Mouse (Mus musculus): ENCODE data around the gene 4930544D05Rik. TPM values are rescaled to one million over a fixed set of nuclear protein-coding genes. Genes with fewer than 3 reads are reported as not detected.
A peak's percentile ranks its signal among the peaks of the same experiment; 100 is the strongest.

The 4930544D05Rik gene
- total RNA-seq, 2 experiments from 2014 or later = not detected

DNA sequence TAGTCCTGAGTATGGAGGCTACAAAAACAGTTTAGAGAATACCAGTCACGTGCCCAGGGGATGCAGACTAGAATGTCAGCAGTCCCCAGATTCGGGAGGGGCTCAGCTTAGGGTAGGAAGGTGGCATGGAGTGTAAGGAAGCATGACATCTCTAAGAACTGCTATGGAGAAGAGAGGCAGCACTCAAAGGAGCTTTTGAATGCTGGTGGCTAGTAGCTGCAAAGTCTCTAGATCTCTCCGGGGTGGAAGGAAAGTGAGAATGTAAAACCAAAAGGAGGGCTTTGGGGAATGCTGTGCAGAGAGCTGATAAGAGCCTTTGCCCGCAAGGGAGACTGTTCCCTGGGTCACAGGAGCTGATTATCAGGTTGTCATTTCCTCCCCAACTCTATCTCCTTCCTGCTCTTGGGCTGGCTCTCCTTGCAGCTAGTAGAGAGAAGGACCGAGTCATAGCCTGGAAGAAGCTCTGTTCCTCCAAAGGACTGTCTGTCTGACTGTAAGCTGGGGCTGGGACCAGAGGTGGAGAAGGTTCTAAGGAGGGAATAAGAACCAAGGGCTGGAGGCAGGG, 23.1 kb downstream of the 4930544D05Rik start, which contains the start of gene Gp1ba:
Gene Gp1ba (plus strand): TSS at position 409 of the 565 bp plus-strand sequence.
- peak; percentile 25; the same call in 1 of the 2 replicates for ATAC-seq (replicated peaks; ENCODE audit: poor library complexity, severe bottlenecking)

DNA sequence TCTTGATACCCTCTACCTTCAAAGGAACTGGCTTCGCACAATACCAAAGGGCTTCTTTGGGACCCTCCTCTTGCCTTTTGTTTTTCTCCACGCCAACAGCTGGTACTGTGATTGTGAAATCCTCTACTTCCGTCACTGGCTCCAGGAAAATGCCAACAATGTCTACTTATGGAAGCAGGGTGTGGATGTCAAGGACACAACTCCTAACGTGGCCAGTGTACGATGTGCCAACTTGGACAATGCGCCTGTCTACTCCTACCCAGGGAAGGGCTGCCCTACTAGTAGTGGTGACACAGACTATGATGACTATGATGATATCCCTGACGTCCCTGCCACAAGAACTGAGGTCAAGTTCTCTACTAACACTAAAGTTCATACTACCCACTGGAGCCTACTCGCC, 24.3 kb downstream of the 4930544D05Rik start:
- no peak; the same call in 1 of the 2 replicates for ATAC-seq (replicated peaks; ENCODE audit: poor library complexity, severe bottlenecking)

DNA sequence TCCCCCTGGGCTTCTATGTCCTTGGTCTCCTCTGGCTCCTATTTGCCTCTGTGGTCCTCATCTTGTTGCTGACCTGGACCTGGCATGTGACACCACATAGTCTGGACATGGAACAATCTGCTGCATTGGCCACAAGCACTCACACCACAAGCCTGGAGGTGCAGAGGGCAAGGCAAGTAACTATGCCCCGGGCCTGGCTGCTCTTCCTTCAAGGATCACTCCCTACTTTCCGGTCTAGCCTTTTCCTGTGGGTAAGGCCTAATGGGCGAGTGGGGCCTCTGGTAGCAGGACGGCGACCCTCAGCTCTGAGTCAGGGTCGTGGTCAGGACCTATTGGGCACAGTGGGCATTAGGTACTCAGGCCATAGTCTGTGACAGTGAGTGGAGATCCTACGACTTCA, 25.6 kb downstream of the 4930544D05Rik start:
- no peak for ATAC-seq (replicated peaks; ENCODE audit: poor library complexity, severe bottlenecking)

DNA sequence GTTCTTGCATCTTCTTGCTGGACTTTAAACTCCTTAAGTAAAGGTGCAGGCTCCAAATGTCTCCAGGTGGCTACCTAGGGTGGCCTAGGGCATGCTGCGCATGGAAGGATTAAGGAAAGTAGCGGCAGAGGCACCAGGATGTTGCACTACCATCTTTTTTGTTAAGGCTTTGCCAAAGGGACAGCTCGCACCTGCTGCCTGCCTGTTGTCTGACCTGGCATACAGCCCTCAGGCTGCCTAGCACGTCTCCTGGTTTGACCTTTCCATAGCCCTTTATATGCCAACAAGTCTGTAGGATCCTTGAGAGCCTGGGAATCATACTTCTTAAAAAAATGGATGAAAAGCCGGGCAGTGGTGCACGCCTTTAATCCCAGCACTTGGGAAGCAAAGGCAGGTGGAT, 27.4 kb downstream of the 4930544D05Rik start:
- no peak for ATAC-seq (replicated peaks; ENCODE audit: poor library complexity, severe bottlenecking)

DNA sequence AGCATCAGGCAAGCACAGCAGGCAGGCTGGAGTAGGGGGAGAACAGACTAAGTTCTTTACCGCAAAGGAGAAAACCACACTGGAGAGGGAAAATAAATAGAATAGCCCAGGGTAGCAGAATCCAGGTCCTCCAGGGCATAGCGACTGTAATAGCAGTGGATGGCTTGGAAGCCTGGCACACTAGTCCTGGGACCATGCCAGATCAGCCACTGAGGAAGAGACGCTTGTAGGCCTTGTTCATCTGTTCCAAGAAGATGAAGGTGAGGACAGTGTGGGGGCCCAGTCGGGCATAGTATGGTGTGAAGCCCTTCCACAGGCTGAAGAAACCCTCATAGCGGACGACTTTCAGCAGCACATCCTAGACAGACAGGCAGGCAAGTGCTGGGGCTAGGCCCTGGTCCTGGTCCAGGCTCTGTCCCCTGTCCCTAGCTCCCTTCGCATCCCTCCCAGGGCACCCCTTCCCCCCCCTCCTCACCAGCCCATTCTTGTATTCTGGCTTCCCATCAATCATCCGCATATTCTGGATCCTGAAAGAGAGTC, 29.0 kb downstream of the 4930544D05Rik start:
- no peak for ATAC-seq (replicated peaks; ENCODE audit: poor library complexity, severe bottlenecking)

DNA sequence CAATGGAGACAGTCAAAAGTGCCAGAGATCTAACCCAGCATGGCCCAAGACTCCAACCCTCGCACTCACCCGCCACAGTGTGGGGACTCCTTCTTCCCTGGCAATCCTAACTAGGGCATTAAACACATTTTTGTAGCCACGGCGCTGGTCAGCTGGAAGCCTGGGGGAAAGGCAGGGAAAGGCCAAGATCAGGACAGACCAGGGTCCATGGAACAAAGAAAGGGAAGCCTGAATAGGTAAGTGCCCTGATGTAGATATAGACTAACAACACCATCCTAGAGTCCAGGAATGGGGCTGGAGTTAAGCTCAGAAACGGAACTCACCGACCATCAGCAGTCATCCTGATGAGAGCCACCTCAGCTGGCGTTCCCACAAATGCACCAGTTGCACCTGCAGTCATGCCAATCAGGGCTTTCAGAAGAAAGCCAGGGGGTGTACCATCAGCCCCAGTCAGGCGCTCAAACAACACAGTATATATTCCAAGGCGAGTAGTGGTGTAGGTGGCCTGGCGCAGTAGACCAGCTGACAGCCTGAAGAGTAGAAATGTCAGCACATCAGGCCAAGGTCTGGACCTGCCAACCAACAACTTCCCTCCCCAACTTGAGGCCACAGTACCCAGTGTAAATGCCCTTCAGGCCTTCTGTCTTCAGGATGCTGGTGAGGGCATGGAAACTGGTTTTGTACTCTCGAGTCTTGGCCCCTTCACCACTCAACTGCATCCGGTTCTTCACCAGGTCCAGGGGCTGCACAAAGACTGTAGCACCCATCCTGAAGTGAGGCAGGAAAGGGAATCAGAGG, 30.0 kb downstream of the 4930544D05Rik start:
- no peak for ATAC-seq (replicated peaks; ENCODE audit: poor library complexity, severe bottlenecking)

DNA sequence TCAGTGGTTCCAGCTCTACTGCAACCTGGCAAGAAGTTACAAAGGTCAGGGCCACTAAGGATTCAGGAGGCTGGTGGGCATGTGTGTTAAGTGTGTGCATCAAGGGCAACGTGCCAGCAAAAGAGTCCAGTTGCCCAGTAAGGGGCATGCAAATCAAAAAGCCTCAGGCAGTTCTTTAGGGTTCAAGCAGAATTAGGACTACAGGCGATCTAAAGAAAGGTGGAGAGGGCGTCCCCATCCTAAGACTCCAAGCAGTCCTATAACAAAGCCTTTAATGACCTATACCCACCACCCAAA, 30.6 kb downstream of the 4930544D05Rik start:
- no peak for ATAC-seq (replicated peaks; ENCODE audit: poor library complexity, severe bottlenecking)

DNA sequence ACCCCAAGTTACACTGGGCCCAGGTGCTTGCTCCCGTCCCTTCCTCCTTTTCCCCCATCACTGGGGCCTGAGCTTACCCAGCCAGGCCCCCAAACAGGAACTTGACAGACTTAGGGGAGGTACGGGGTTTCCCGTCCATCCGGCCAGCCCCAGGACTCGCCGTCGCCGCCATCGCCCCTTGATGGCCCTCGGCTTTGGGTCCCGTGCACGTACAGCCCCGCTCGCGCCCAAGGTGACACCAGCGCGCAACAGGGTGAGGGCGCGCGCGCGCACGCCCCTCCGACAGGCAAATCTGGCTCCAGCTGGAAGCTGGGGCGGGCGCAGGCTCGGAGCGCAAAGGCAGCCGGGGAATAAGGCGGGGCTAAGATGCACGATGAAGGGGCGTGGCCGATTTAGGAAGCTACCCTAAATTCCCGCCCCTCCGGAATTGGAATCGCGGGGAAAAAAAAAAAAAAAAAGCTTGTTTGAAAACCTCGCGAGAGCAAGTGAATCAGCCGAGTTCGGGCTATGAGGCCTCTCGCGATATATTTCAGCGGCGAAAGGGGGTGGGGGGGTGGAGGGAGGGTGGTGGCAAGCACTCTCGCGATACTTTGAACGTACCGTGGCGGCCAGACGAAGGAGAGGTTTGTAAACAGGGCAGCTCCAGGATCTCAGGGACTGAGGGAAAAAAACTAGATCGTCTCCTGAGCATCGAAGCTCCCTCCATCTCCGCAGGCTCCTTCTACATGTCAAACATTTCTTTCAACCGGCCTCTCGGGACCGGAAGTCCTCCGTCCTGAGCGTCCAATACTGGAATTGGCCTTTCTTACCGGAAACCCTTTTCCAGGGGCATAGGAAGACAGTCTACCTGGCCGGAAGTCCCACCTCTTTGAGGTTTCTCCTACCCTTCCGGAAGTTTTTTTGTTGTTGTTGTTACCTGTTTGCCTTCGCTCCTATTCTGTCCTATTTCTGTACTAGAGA, 31.3 kb downstream of the 4930544D05Rik start, which contains the start of the genes Rnf167 and Slc25a11:
Gene Rnf167 (plus strand): TSS at position 545 of the 960 bp plus-strand sequence.
Gene Slc25a11 (minus strand): TSS at position 789 of the 960 bp plus-strand sequence.
- peak; percentile 78 for ATAC-seq (replicated peaks; ENCODE audit: poor library complexity, severe bottlenecking)

DNA sequence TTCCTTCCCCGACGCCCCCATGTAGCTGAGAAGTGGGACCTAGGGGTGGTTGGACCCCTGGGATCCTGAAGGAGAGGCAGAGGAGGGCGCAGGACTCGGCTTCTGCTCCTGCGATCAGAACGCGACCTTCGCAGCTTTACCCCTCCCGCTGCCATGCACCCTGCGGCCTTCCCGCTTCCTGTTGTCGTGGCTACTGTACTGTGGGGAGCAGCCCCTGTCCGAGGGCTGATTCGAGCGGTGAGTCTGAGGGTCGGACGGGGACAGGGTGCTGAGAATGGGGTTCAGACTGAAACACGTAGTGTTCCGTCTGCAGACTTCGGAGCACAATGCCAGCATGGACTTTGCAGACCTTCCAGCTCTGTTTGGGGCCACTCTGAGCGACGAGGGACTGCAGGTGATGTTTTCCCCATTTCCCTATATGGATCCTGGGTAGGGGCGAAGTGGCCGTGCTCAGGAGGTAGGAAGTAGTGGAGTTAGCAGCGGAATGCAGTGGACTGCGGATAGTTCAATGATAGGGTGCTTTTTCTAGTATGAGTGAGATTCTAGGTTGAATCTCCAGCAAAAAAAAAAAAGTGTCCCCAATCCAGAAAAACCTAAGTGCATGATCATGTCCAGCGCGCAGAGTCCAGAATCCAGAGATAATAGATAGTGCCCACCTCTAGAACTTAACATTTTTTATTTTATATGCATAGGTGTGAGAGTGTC, 32.2 kb downstream of the 4930544D05Rik start:
- 0 out of 2 replicates have a peak, but pooled peaks have one; percentile 15 for ATAC-seq (replicated peaks; ENCODE audit: poor library complexity, severe bottlenecking)

DNA sequence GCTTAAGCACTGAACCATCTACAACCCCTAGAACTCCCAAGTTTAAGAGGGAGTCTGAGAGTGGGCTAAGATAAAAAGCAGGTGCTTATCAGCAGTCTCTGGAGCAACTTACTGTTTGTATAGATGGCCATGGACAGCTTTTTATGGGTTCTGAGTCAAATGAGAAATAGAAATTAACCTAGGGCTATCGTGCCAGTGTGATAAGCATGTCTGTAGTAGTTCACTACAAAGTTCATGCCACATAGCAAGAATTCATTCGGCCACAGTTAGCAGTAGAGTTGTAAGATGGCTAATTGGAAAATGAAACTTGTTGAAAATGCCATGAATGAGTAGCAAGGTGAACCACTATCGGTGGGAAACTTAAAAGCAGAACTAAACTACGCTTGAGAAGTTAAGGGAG, 32.9 kb downstream of the 4930544D05Rik start:
- no peak for ATAC-seq (replicated peaks; ENCODE audit: poor library complexity, severe bottlenecking)

DNA sequence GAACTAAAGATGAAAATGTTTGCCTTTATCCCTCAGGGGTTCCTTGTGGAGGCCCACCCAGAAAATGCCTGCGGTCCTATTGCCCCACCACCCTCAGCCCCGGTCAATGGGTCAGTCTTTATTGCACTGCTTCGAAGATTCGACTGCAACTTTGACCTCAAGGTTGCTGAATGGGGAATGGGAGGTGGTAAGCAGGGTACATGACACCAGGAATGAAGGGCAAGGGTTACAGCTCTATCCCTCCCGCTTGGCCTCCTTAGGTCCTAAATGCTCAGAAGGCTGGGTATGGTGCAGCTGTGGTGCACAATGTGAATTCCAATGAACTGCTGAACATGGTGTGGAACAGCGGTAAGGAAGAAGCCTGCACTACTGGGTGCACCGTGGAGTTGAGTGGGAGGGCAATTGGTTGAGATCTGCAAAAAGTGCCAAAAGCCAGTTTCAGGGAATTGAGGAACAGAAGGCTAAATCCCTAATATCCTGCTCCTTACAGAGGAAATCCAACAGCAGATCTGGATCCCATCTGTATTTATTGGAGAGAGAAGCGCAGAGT, 33.6 kb downstream of the 4930544D05Rik start:
- no peak for ATAC-seq (replicated peaks; ENCODE audit: poor library complexity, severe bottlenecking)

DNA sequence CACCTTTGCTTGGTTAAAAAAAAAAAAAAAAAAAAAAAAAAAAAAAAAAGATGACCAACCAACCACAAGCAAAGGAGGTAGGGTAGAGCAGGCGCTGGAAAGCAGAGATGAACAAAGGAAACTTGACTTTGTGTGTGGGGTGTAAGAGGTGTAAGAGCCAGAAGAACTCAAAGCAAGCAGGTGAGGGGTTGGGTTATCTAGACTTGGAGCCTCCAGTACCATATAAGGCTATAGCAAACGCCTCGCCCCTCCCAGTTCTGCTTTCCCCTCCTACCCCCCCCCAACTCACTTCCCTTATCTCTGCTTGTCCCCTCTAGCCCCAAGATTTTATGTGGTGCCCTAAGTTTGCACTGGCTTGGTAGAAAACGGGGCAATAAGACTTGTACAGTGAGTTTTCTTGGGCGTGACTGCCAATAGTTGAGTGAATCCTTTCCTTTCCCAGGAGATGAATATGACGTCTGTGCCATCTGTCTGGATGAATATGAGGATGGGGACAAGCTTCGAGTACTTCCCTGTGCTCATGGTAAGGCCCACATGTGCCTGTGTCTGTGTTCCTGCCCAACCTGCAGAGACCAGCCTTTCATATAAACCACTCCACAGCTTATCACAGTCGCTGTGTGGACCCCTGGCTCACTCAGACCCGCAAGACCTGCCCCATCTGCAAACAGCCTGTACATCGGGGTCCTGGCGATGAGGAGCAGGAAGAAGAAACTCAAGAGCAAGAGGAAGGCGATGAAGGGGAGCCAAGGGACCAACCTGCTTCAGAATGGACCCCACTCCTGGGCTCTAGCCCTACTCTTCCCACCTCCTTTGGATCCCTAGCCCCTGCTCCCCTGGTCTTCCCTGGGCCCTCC, 34.9 kb downstream of the 4930544D05Rik start:
- ATAC-seq (replicated peaks; ENCODE audit: poor library complexity, severe bottlenecking) = peak; percentile 15

DNA sequence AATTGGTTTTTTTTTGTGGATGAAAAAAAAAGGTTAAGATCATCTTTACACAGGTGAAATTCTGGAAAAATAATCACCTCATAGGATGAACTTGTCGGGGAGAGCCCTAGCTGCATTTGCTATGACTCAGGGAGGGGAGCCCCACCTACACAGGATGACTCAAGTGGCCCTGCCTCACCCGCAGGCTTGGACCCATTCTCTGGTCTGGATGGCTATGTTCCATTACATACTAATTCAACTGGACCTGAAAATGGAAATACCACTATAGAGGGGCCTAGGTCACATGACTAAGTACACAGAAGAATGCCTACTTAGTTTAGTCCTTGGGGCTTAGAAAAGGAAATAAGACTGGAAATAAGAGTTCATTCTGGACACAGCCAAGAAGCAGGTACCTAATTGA, 35.7 kb downstream of the 4930544D05Rik start:
- ATAC-seq (replicated peaks; ENCODE audit: poor library complexity, severe bottlenecking) = no peak

DNA sequence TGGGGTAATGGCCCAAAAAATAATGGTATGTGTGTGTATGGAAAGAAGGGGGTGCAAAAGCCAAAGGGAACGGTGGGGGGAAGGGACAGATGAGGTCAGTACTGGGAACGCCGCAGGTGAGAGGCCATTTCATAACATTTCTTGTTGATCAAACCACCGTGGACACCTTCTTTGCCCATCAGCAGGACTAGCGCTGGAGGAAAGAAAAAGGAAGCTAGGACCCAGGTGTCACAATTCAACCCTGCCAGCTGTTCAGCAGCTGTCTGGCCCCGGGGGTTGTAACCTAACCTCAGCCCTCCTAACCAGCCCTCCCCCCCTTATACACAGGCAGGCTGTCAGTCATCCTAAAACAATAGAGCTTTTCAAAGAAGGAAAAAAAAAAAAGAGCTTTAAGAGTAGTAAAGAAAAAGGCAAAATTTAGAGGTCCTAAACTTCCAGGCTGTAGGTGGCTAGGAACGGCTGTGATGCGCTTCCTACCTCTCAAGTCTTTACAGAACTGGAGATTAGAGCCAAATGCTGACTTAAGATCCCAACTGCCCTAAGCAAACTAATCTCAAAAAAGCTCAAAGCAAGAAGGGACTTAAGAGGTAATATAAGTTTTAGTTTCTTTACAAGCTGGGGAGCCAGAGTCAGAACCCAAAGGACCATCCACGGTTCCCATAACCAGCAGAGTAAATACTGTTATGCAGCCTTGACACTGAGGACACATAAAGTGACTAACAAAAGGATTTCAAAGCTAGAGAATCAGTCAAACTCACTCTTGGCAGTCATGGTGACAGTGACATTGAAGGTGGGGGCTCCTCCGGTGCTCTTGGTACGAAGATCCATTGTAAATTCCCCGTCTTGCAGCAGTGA, 36.6 kb downstream of the 4930544D05Rik start:
- ATAC-seq (replicated peaks; ENCODE audit: poor library complexity, severe bottlenecking) = no peak

DNA sequence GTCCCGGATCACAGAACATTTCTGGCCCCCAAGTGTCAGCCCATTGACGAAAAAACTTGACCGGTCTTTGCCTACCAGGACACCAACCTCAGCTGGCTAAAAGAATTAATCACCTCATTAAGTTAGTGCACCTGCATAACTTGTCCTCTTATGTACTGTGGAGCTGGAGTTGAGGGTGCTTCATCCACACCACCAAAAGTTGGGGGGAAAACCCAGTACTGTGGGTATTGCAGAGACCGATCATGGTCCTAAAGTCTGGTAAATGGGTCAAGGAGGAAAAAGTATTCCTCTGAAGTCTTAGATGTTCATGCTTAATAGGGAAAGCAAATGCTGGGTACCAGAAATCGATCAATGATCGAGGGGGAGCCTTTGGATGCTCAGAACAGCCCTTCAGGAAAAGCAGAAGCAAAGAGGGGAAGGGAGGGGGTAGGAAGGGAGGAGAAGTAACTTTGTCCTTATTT, 37.3 kb downstream of the 4930544D05Rik start:
- ATAC-seq (replicated peaks; ENCODE audit: poor library complexity, severe bottlenecking) = peak; percentile 16; the same call in 1 of the 2 replicates

DNA sequence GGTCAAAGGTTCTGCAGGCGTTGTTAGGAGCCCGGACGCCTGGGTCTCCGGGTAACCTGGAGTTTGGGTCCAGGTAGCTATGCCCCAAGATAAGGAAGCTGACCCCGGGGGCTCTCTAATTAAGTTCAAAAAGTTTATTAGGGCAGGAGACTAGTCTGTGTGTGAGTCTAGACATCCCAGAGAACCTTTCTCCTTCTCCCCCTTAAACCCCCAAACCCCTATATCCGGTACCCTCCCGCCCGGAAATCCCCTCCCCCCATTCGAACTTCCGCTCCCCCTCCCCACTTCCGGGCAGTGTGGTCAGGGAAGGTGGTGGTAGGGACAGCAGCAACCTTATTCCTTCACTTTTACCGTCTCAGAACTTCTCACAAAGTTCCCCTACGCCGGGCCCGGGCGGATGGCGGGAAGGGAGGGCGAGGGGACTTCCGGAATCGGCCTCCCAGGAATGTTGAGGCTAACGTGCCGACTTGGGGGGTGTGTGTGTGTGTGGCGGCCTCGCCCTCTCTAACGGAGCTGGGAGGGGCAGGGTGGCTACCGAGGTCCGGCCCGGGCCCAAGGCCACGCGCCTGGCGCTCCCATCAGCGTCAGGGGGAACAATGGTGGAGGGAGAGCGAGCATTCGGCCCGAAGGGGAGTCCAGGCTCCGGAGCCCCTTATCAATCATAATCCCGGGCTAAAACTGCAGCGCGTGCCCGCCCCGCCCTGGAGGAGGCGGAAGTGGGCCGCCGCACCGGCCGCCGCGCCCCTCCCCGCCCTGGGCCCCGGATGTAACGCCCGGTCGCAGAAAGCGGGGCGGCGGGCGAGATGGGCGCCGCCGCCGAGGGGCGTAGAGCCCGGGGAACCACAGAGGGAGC, 37.9 kb downstream of the 4930544D05Rik start:
- peak; percentile 20 for ATAC-seq (replicated peaks; ENCODE audit: poor library complexity, severe bottlenecking)
